Mouse (Mus musculus) liver, embryonic 14.5 days (tissue): ENCODE measurements around the gene Ttyh3.

Source experiments
- CTCF ChIP-seq: IDR thresholded peaks from 2 replicates; pipeline ENCODE4 v1.5.1; 2016; ENCODE audit warnings: antibody characterized with exemption, low read depth, control low read depth
- EP300 ChIP-seq: IDR thresholded peaks from 2 replicates; pipeline ENCODE4 v1.6.1; 2016; ENCODE audit warnings: antibody characterized with exemption, low read depth

GRCm38 (mm10) chr5:140583732-140584368 lies 65.0 kb downstream of the Ttyh3 start:
- TF ChIP-seq CTCF (no peak), EP300 (no peak)
